Mouse (Mus musculus): ENCODE data around the gene Phf6.

DNA sequence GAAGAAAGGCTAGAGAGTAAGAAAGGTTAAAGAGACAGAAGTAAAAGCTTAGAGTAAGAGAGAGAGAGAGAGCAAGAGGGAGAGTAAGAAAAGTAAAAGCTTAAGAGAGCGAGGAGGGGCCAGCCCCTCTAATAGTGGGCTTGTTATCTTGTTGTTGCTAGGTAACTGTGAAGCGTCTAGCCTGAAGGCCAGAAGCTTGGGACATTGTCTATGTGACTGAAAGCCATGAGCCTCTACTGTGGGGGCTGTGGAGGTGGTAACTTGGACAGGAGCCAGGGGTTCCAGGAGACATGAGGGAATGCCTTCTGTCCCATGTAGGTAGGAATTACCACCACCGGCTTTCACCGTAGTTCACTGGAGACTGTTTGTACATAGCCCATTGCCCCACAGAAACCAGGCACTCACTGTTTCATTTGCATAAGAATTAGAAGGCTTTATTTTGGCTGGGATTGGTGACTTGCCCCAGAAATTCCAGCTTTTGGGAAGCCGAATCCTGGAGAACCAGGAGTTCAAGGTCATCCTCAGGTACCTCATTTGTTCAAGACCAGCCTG is 49.6 kb downstream of the Phf6 start:
- TF ChIP-seq POLR2A (IDR thresholded peaks at IDR 0.05; ENCODE audit: borderline replicate concordance, insufficient read depth, low read length) (no peak), CTCF (IDR thresholded peaks at IDR 0.05; ENCODE audit: borderline replicate concordance, insufficient read depth, low read depth, low read length) (no peak)
